Mouse (Mus musculus) 416B (cell line): ENCODE results near the gene Susd3.

Source experiments
- DNase-seq: peaks from one replicate; pipeline ENCODE4 v3.0.0; 2011; ENCODE audit warnings: low read depth

The Susd3 gene

DNA sequence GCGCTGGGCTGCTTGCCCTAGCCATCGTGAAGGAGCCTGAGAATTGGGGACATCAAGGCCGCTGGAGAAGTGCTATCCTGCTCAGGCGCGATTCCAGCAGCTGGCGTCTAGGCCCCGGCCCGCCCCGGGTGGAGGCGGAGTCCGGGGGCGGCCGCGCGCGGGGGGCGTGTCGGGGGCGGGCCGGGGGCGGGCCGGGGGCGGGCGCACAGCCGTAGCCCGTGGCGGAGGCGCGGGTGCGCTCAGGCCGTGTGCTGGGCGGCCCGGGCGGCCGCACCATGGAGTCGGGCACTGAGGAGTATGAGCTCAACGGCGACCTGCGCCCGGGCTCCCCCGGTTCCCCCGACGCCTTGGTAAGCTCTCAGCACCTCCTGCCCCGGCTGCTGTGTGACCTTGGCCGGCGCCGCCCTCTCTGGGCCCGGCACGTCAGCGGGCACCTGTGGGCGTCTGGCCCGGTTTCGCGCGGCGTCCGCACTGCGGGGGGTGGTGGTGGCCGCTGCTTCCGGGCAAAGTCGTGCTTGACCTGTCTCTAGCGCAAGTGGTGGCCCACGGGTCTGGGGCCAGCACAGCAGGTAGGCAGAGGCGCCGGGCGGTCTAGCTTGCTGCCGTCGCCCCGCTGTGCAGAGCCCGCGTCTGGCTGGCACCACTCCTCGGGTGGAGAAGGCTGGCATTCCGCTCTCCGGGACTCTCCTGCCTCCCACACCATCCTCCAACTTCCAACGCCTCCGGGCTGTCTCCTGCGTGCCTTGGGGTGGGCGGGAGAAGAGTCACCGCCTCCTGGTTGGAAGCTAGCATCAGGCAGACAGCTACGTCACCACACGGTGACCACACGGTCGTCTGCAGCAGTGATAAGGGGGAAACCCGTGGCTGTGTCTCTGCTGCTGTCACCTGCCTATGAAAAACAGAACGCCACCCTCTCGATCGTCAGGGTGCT lies 61.0 kb downstream of the Susd3 start, which contains the start of gene Ninj1:
TSS of gene Ninj1 (plus strand) at position 198 of the 931 bp plus-strand sequence.
- DNase-seq = peak; percentile 95

DNA sequence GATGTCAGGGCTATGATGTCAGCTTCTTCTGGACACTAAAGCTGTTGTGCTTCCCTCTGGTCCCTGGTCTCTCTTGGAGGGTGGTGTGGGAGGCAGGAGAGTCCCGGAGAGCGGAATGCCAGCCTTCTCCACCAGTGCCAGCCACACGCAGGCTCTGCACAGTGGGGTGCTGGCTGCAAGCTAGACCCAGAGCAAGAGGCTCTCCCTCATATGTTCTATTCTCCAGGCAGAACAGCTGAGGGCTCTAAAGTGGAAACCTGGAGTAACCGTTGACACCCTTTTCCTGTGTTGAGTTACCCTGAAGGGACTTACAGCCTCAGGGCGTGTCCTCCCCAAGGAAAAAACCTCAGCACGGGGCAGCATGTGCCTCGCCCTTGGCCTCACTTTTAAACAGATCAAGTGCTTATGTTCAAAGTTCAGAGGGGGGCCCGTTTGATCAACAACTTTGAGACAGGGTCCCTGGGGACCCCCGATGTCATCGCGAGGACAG lies 61.7 kb downstream of the Susd3 start:
- peak; percentile 83 for DNase-seq

DNA sequence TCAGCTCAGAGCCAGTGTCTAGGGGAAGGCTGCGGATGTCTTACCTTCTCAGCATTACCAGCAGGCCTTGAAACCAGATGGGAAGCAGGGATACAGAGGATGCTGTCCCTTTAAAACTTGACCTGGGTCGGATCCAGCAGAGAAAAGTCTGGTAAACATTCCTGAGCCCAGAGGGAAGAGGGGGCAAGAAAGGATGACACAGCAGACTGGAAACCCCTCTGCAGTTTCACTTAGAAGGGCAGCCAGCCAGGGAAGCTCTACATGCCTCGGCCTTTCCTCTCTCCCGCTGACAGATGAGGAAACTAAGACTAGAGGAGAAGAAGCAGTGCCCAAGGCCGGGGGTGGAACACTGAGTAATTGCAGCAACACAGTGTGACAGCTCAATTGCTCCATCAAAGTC lies 64.9 kb downstream of the Susd3 start:
- DNase-seq = no peak

DNA sequence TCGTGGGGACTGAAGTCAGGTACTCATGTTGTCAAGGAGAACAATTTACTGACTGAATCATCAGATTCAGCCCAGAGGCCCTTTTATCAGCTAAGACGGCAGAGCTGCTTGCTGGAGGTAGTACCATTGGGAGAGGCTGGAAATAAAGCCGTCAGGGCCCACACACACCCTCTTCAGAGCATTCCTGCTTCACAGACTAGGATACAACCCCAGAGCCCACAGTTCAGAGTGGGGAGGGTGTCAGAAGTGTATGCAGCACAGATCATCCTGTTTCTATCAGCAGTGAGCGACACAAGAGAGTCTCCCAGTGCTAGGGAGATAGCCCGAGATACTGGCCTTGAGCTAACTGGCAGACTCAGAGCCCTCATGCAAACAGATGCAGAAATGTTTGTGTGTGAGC lies 65.3 kb downstream of the Susd3 start:
- DNase-seq = no peak

DNA sequence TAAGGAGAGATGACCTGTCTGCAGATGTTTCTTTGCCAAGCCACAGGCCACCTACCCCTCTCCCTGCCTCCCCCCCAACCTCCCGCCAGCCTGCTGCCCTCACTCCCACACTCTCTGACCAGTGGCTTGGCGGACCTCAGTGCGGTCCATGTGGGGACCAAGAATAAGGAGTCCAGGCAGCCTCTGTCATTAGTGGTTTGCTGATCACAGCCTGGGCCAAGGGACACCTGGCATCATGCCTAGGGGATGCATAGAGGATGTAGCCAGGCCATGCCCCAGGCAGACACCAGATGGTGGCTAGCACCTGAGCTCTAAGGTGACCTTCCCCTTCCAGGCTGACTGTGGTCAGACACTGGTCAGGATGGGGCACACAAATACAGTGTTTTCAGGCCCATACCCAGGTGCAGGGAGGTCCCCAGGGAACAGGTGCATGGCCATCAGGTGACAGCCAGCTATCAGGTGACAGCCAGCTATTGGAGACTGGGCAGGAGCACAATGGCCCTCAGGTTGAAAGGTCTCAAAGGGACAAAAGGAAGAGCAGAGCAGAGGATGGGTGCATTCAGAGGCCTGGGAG lies 67.0 kb downstream of the Susd3 start:
- DNase-seq = peak; percentile 71

DNA sequence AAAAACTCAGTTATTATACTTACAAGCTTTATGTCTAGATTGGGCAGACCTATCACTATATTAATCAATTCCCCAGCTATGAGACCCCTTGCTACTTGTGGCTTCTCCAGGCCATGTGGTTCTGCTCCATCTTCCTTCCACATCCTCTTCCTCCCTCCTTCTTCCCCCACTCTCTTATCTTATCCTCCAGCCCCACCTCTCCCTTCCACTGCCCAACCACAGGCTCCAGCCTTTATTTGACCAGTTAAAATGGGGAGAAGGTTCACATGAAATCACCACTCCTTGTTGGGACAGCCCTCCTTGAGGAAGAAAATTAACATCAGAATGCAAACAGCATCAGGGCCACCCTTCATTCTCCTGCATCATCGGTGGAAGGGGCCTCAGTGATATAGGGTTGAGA lies 67.8 kb downstream of the Susd3 start:
- peak; percentile 92 for DNase-seq
